Mouse (Mus musculus) midbrain, embryonic 13.5 days (tissue): ENCODE results near the gene Aspscr1. TPM values are rescaled to one million over a fixed set of nuclear protein-coding genes. Genes with fewer than 3 reads are reported as not detected.
A peak's percentile ranks its signal among the peaks of the same experiment; 100 is the strongest.

Experiments used
- ATAC-seq: fragments of 200-750 bp; cut with Nextera tagmentation; 2 replicates; pipeline ENCODE4 v1.8.0; 2017; ENCODE audit warnings: mild to moderate bottlenecking, moderate TSS enrichment, moderate library complexity
- H3K27ac ChIP-seq: fragments of 300-500 bp; sonication (generic); 2 replicates; pipeline ENCODE4 v1.5.1; 2015; ENCODE audit warnings: inconsistent platforms, mild to moderate bottlenecking, moderate library complexity
- H3K27me3 ChIP-seq: fragments of 300-500 bp; sonication (generic); 2 replicates; pipeline ENCODE4 v1.6.1; 2015; ENCODE audit warnings: mild to moderate bottlenecking, inconsistent platforms
- H3K36me3 ChIP-seq: fragments of 300-500 bp; sonication (generic); 2 replicates; pipeline ENCODE4 v1.6.1; 2015; ENCODE audit warnings: mild to moderate bottlenecking, inconsistent platforms
- H3K4me1 ChIP-seq: fragments of 300-500 bp; sonication (generic); replicated peaks from 2 replicates; pipeline ENCODE4 v1.6.1; 2015; ENCODE audit warnings: inconsistent platforms
- H3K4me2 ChIP-seq: fragments of 300-500 bp; sonication (generic); replicated peaks from 2 replicates; pipeline ENCODE4 v1.6.1; 2015; ENCODE audit warnings: moderate library complexity, mild to moderate bottlenecking, inconsistent platforms
- H3K4me3 ChIP-seq: fragments of 300-500 bp; sonication (generic); replicated peaks from 2 replicates; pipeline ENCODE4 v1.5.1; 2015; ENCODE audit warnings: mild to moderate bottlenecking, inconsistent platforms
- H3K9ac ChIP-seq: fragments of 300-500 bp; sonication (generic); replicated peaks from 2 replicates; pipeline ENCODE4 v1.6.1; 2015; ENCODE audit warnings: mild to moderate bottlenecking, inconsistent platforms
- H3K9me3 ChIP-seq: fragments of 300-500 bp; sonication (generic); 2 replicates; pipeline ENCODE4 v1.6.1; 2016; ENCODE audit warnings: mild to moderate bottlenecking, inconsistent platforms
- WGBS: fragments of 180-500 bp; shearing (Covaris S2); methylation state at CpG from one replicate; pipeline ENCODE4 v1.1.7; 2015; 5-methylcytosine and 5-hydroxymethylcytosine counted together
- polyA plus RNA-seq: library from polyadenylated mRNA; unstranded; fragments of >200 nt; fragmentation: Nextera tagmentation; extraction: Ambion mirVana; gene quantifications from 2 replicates; pipeline ENCODE4 v1.2.1, GENCODE M21; 2015

Aspscr1 gene
- polyA plus RNA-seq = 149 and 154 TPM in 2 replicates

DNA sequence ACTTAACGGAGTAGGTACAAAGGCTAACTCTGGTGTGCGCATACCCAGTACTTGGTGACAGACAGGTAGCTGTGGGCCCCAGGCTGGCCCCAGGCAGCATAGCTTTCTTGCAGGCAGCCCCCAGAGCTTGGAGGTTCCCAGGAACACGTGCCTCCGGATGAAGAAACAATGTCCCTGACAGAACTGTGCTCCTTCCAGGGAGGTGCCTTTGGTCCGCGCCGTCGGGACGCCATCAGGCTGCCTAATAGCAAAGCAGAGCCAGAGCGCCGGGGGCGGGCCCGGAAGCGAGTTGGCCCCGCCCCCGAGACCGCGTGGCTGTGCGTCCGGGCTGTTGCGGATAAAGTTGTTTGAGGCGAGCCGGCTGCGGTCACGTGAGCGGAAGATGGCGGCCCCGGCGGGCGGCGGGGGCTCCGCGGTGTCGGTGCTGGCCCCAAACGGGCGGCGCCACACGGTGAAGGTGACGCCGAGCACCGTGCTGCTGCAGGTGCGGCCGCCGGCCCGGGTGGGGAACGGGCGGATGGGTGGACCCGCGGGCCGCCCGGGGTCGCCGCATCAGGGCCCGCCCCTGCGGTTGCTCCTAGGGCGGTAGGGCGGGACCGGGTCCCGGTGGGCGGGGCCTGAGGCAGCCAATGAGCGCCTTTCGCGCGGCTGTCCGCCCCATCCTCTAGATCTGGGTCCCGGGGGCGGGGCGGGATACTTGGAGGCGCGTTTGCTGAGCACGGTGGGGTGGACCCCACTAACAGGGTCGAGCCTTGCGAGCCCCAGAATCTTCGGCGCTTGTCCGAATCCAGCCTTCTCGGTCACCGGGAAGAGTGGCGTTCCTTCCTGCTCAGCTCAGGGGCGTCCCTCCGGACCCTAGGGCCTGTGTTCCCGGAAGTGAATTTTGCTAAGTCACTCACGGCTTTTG, at the start of gene Aspscr1:
TSS of gene Aspscr1 (plus strand) at position 287 of the 907 bp plus-strand sequence.
- peak; percentile 95 for ATAC-seq
- Histone ChIP-seq H3K27me3 (no peaks in the 10 kb centered on the region), H3K4me1 (peaks cover 25% of the 10 kb centered on the region), H3K4me3 (peak within 1 kb of the TSS; percentile 74), H3K9ac (peak within 1 kb of the TSS; percentile 80), H3K27ac (peak within 1 kb of the TSS; percentile 92), H3K4me2 (peak within 1 kb of the TSS; percentile 91), H3K9me3 (no peaks in the 10 kb centered on the region), H3K36me3 (peaks cover 17% of the 10 kb centered on the region)
- 1% methylated on average over 74 of the region's 83 CpGs for WGBS

GRCm38 (mm10) chr11:120623961-120624679, 48.7 kb upstream of the Aspscr1 start:
- H3K4me2 ChIP-seq = peak overlapping the region; percentile 99
- peak overlapping the region; percentile 99 for H3K4me3 ChIP-seq
- H3K27ac ChIP-seq = peak overlapping the region; percentile 87
- peak; percentile 59 for ATAC-seq
- peaks cover 21% of the 10 kb centered on the region for H3K4me1 ChIP-seq
- no peaks in the 10 kb centered on the region for H3K27me3 ChIP-seq
- H3K36me3 ChIP-seq = peaks cover 61% of the 10 kb centered on the region
- peak overlapping the region; percentile 88 for H3K9ac ChIP-seq
- H3K9me3 ChIP-seq = no peaks in the 10 kb centered on the region
- WGBS = 14% methylated on average over 29 of the region's 30 CpGs

DNA sequence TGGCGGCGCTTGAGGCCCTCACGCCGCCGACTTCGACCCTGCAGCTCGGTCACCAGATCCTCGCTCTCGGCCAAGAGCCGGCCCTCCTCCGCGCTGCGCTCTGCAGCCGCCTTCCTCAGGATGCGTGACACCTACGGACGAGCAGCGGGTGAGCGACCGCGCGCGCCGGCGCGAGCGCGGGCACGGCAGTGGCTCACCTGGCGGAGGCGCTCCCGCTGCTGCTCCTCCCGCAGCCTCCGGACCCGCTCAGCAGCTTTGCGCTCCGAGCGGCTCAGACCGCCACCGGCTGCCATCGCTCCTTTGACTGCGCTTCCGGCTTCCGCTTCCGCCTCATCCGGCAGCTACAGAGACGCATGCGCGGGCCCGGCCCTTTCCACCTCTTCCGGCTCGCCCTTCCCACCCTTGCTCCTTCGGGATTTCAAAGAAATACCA, 48.1 kb upstream of the Aspscr1 start:
- ATAC-seq = peak; percentile 87
- H3K9me3 ChIP-seq = no peaks in the 10 kb centered on the region
- peaks cover 61% of the 10 kb centered on the region for H3K36me3 ChIP-seq
- WGBS = under 1% methylated on average over 52 of the region's 53 CpGs
- H3K27me3 ChIP-seq = no peaks in the 10 kb centered on the region
- H3K4me2 ChIP-seq = peak overlapping the region; percentile 99
- H3K9ac ChIP-seq = peak overlapping the region; percentile 88
- H3K4me1 ChIP-seq = peaks cover 26% of the 10 kb centered on the region
- H3K27ac ChIP-seq = peak overlapping the region; percentile 87
- peak overlapping the region; percentile 99 for H3K4me3 ChIP-seq

GRCm38 (mm10) chr11:120625152-120625775, 47.5 kb upstream of the Aspscr1 start, which contains the start of gene Sirt7:
Sirt7 (minus strand) TSS chr11:120625240.
- whole genome bisulfite sequencing = 19% methylated on average over 5 of the region's 5 CpGs
- peak within 1 kb of the TSS; percentile 87 for H3K27ac ChIP-seq
- no peaks in the 10 kb centered on the region for H3K9me3 ChIP-seq
- H3K4me2 ChIP-seq = peak within 1 kb of the TSS; percentile 99
- peak within 1 kb of the TSS; percentile 99 for H3K4me3 ChIP-seq
- peak within 1 kb of the TSS; percentile 88 for H3K9ac ChIP-seq
- no peaks in the 10 kb centered on the region for H3K27me3 ChIP-seq
- peak; percentile 66 for ATAC-seq
- peaks cover 31% of the 10 kb centered on the region for H3K4me1 ChIP-seq
- peaks cover 56% of the 10 kb centered on the region for H3K36me3 ChIP-seq

DNA sequence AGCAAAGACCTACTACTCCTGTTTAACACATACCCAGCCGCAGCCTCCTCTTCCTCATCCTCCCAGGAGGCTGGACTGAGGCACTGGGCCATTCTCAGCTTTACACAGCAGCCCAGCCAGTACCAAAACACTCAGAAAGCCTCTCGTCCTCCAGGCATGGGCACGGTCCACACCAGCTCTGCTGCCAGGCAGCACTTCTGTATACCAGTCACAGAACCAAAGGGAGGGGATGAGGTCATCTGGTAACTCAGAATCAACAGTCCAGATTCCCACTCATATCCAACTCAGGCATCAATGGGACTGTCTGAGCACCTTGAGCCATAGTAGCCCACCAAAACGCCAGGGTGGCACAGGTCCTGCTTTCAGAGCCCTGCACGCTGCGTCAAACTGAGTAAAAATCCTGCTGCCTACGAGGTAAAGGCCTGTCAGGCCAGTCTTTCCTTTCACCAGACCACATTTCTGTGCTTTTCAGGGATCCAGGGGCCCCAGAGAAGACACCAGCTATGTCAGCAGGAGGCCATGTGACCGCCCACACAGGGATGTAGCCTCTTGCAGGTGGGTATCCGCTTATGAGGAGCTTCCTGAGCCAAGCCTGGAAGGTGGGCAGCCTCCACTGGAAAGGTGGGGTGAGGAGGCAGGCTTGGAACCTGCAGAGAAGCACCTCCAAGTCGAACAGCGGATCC, 45.8 kb upstream of the Aspscr1 start:
- Histone ChIP-seq H3K27ac (no peak overlapping the region), H3K27me3 (no peaks in the 10 kb centered on the region), H3K4me1 (peaks cover 47% of the 10 kb centered on the region), H3K9ac (no peak overlapping the region; the same call in 1 of the 2 replicates), H3K4me2 (no peak overlapping the region), H3K4me3 (no peak overlapping the region), H3K36me3 (peaks cover 40% of the 10 kb centered on the region), H3K9me3 (no peaks in the 10 kb centered on the region)
- ATAC-seq = no peak
- WGBS = 92% methylated on average over 11 of the region's 11 CpGs

GRCm38 (mm10) chr11:120627468-120628300, 45.1 kb upstream of the Aspscr1 start:
- Histone ChIP-seq H3K4me2 (no peak overlapping the region), H3K36me3 (peaks cover 37% of the 10 kb centered on the region), H3K4me1 (peaks cover 53% of the 10 kb centered on the region), H3K9ac (no peak overlapping the region), H3K27ac (no peak overlapping the region), H3K4me3 (no peak overlapping the region), H3K27me3 (no peaks in the 10 kb centered on the region), H3K9me3 (no peaks in the 10 kb centered on the region)
- 82% methylated on average over 22 of the region's 22 CpGs for WGBS
- no peak for ATAC-seq

DNA sequence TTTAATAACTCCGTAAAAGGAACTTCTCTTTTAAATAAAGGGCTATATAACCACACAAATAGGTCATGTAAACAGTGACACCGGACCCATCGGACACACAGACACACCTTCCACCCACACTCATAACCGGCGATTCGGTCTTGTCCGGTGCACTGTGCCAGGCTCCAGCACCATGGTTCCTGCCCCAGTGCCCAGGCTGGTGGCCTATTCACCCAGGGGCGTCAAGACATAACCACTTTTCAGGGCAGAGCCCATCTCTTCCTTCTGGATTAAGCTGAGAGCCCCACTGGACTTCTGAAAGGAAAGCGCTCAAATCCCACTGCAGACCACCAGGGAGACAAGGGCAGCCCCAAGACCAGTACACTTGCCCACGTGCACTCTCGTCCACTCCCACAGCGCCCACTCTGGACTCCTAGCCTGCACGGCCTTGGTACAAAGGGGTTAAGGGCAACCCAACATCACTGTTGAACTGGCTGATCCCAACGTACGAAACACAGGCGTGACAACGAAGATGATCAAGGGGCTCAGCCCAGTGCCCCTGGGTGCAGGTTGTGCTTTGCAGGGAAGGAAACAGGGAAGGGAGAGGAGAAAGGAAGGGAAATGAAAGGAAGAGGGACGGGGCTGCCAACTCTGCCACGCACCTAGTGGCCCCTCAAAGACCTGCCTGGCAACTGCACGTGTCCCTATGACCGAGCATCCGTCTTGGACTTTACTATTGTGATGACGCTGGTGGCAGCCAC, 44.0 kb upstream of the Aspscr1 start:
- Histone ChIP-seq H3K27ac (no peak overlapping the region), H3K4me1 (peaks cover 47% of the 10 kb centered on the region), H3K4me2 (no peak overlapping the region), H3K36me3 (peaks cover 30% of the 10 kb centered on the region), H3K9ac (no peak overlapping the region), H3K9me3 (no peaks in the 10 kb centered on the region), H3K4me3 (no peak overlapping the region), H3K27me3 (no peaks in the 10 kb centered on the region)
- ATAC-seq = no peak
- 94% methylated on average over 23 of the region's 23 CpGs for WGBS

DNA sequence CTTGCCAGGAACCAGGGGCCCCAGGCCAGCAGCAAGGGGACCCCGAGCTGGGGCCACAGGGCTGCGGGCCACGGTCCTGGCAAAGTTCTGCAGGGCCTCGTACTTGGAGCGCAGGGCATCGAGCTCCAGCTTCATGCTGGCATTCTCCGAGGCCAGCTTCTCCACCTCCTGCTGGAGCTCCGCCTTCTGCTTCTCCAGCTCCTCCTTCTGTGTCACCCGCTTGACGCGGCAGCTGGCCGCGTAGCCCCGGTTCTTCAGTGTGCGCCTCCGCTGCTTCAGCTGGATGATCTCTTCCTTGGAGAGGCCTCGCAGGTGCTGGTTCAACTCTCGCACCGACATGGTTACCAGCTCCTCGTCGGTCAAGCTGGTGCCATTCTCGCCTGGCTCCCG, 43.4 kb upstream of the Aspscr1 start:
- no peak overlapping the region for H3K4me2 ChIP-seq
- H3K9ac ChIP-seq = peak overlapping the region; percentile 57; the same call in 1 of the 2 replicates

DNA sequence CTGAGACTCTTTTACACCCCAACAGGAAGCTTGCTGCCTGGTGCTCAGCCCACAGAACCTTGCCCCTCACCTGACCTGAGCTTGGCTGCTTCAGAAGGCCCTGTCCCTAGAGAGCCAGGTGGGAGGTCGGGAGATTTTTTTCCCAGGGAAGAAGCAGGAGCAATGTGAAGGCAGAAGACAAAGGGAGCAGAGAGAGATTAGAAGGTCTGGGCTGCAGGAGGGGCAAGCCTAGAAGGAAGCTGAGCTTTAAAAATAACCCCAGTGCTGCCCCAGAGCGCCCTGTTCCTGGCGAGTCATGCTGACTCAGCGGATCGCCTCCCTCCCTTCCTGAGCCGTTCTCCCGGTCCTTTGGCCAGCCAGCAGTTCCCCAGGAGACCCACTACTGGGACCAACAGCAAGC, 42.9 kb upstream of the Aspscr1 start:
- no peak for ATAC-seq
- Histone ChIP-seq H3K27ac (no peak overlapping the region), H3K4me1 (peaks cover 41% of the 10 kb centered on the region), H3K9me3 (no peaks in the 10 kb centered on the region), H3K9ac (peak overlapping the region; percentile 57), H3K4me3 (0 out of 2 replicates have a peak overlapping the region, but pooled peaks have one; percentile 2), H3K4me2 (peak overlapping the region; percentile 9; the same call in 1 of the 2 replicates), H3K36me3 (peaks cover 30% of the 10 kb centered on the region), H3K27me3 (no peaks in the 10 kb centered on the region)
- WGBS = 22% methylated on average over 5 of the region's 7 CpGs

More for the DNA sequence above, 43.4 kb upstream of the Aspscr1 start:
- peaks cover 42% of the 10 kb centered on the region for H3K4me1 ChIP-seq
- no peaks in the 10 kb centered on the region for H3K27me3 ChIP-seq
- no peaks in the 10 kb centered on the region for H3K9me3 ChIP-seq
- H3K4me3 ChIP-seq = no peak overlapping the region
- no peak overlapping the region for H3K27ac ChIP-seq
- no peak for ATAC-seq
- peaks cover 30% of the 10 kb centered on the region for H3K36me3 ChIP-seq
- WGBS = 72% methylated on average over 23 of the region's 23 CpGs

GRCm38 (mm10) chr11:120630401-120630871, 42.3 kb upstream of the Aspscr1 start:
- H3K4me3 ChIP-seq = peak overlapping the region; percentile 2; the same call in 1 of the 2 replicates
- peak overlapping the region; percentile 57 for H3K9ac ChIP-seq
- no peaks in the 10 kb centered on the region for H3K27me3 ChIP-seq
- no peak overlapping the region for H3K27ac ChIP-seq
- no peaks in the 10 kb centered on the region for H3K9me3 ChIP-seq
- peak overlapping the region; percentile 9; the same call in 1 of the 2 replicates for H3K4me2 ChIP-seq
- peaks cover 30% of the 10 kb centered on the region for H3K36me3 ChIP-seq
- no peak for ATAC-seq
- WGBS = 29% methylated on average over 5 of the region's 5 CpGs
- H3K4me1 ChIP-seq = peaks cover 36% of the 10 kb centered on the region
